Mouse (Mus musculus): ENCODE data around the gene Mtcp1. TPM values are rescaled to one million over a fixed set of nuclear protein-coding genes. Genes with fewer than 3 reads are reported as not detected.
A peak's percentile ranks its signal among the peaks of the same experiment; 100 is the strongest.

Mtcp1 gene
- 1 to 10 TPM; 5.0 to 5.8 TPM for total RNA-seq (2021)

- peak; percentile 87 to 92 for DNase-seq
- intact Hi-C loops (cut with DNase I): loop anchor here (5.0 kb wide), 1 partner anchor 34 kb away; the partner anchor contains the start of genes F8 and Fundc2
Measured at GRCm38 (mm10) chrX:75415936-75416785, at the start of gene Mtcp1, which contains the start of the genes Cmc4 and Brcc3. Gene Mtcp1, minus strand, starts transcription at chrX:75416588. Gene Cmc4, minus strand, starts transcription at chrX:75416584. Gene Brcc3, plus strand, starts transcription at chrX:75416628.

- intact Hi-C loops (cut with DNase I): no loop called here
- DNase-seq: no peak
Measured at GRCm38 (mm10) chrX:75454597-75454996, 38.2 kb upstream of the Mtcp1 start.

- intact Hi-C loops (cut with DNase I): no loop called here
- no peak for DNase-seq
Measured at GRCm38 (mm10) chrX:75409711-75410110, 6.7 kb downstream of the Mtcp1 start.

GRCm38 (mm10) chrX:75403350-75403749, 13.0 kb downstream of the Mtcp1 start:
- intact Hi-C loops (cut with DNase I): no loop called here
- DNase-seq: no peak

- peak in 1 of 2 experiments; percentile 8 for DNase-seq
- intact Hi-C loops (cut with DNase I): no loop called here
Measured at GRCm38 (mm10) chrX:75402668-75403067, 13.7 kb downstream of the Mtcp1 start.

- no peak for DNase-seq
- intact Hi-C loops (cut with DNase I): no loop called here
Measured at GRCm38 (mm10) chrX:75399471-75399870, 16.9 kb downstream of the Mtcp1 start.

- intact Hi-C loops (cut with DNase I): loop anchor here (5.0 to 10.0 kb wide), 2 partner anchors 35 to 133 kb away; partner anchors contain the start of genes Brcc3, Cmc4, Mtcp1 and Vbp1
- peak; percentile 59 to 84 for DNase-seq
Measured at GRCm38 (mm10) chrX:75382195-75382771, 34.1 kb downstream of the Mtcp1 start, which contains the start of the genes Fundc2 and F8. Gene Fundc2, plus strand, starts transcription at chrX:75382399. Gene F8, minus strand, starts transcription at chrX:75382615.

GRCm38 (mm10) chrX:75381699-75382098, 34.7 kb downstream of the Mtcp1 start:
- intact Hi-C loops (cut with DNase I): loop anchor here (5.0 to 10.0 kb wide), 2 partner anchors 36 to 133 kb away; partner anchors contain the start of genes Brcc3, Cmc4, Mtcp1 and Vbp1
- no peak for DNase-seq

- DNase-seq: no peak
- intact Hi-C loops (cut with DNase I): loop anchor here (5.0 to 10.0 kb wide), 2 partner anchors 36 to 134 kb away; partner anchors contain the start of genes Brcc3, Cmc4, Mtcp1 and Vbp1
Measured at GRCm38 (mm10) chrX:75381176-75381575, 35.2 kb downstream of the Mtcp1 start.

GRCm38 (mm10) chrX:75376815-75377214, 39.6 kb downstream of the Mtcp1 start:
- intact Hi-C loops (cut with DNase I): no loop called here
- DNase-seq: no peak

- DNase-seq: peak; percentile 40 to 50
- intact Hi-C loops (cut with DNase I): no loop called here
Measured at GRCm38 (mm10) chrX:75372666-75373425, 43.5 kb downstream of the Mtcp1 start.

- intact Hi-C loops (cut with DNase I): no loop called here
- DNase-seq: no peak
Measured at GRCm38 (mm10) chrX:75370197-75370596, 46.2 kb downstream of the Mtcp1 start.

Other genes with a start within 250 kb of the Mtcp1 start
- 100 to 1,000 TPM; 145 to 148 TPM for gene Fundc2, start 34.2 kb downstream of the Mtcp1 start, total RNA-seq (2021)
- gene F8, start 34.0 kb downstream of the Mtcp1 start, total RNA-seq (2021): 1 to 10 TPM; 2.1 to 3.1 TPM
- gene Cmc4, start within 50 bp of the Mtcp1 start, total RNA-seq (2021): 10 to 100 TPM; 11.7 to 12.6 TPM
- 10 to 100 TPM; 22.5 to 25.5 TPM for gene Brcc3, start within 50 bp of the Mtcp1 start, total RNA-seq (2021)
- 10 to 100 TPM; 53.8 to 61.9 TPM for gene Vbp1, start 97.7 kb upstream of the Mtcp1 start, total RNA-seq (2021)
- under 1 TPM; 0.07 to 0.12 TPM for gene Rab39b, start 161.6 kb upstream of the Mtcp1 start, total RNA-seq (2021)